Mouse (Mus musculus) cerebellum, postnatal 25 days (tissue): ENCODE data around the gene Cd72.

Experiments used
- DNase-seq, 2 experiments: peaks; one replicate each; pipeline ENCODE4 v3.0.0; 2021; ENCODE audit warnings: mixed read lengths in 2 of 2

The Cd72 gene

DNA sequence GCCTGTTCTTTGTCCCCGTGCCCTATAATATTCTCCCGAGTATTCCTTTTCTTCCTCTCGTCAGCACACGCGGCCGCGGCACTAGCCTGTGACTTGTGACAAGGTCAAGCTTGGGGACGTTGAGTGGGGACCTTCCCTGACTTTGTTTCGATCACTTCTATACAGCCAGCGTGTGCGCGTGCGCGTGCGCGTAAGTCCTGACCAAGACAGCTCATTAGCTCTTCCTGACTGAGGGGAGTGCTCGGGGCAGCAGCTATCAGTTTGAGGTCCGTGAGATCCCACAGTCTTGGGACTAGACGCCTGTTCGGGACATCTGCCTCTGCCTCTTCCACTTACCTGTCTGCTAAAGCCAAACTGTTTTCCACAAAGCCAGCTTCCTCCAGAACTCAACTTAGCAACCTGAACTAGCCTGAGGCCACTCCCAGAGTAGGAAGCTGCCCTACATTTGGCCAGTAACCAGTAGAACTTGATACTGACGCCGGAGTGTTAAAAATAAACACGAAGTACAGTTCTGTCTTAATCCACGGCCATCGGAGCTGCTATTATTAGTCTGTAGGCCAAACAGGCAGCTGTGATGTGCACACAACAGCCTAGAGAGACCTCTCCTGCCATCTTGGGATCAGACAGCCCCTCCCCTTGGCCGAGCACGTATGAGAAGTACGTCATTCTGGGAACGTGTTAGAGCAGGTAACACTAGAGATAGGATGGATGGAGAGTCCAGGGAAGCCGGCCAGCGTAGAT lies 54.9 kb downstream of the Cd72 start:
- DNase-seq = no peak

DNA sequence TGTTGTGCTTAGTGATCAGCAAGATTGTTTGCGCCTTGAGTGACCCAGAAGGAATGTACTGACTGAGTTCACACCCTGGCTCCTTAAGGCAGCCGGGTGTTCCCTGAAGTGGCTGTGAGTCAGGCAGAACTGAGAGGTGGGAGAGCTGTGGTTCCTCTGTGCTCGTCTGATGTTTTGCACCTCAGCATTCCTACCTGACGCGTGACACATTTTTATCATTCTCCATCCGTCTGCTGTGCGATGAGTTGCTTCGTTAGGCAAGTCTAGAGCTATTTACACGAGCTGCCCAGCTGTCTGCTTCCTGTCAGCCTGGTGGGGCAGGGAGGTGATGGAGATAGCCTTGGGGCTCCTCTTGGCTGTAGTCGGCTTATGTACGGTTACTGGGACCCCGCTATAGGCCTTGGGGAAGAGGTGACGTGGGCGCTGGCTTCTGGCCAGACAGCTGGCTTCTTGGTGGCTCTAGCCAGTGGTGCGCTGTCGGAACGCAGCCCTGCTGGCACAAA lies 55.5 kb downstream of the Cd72 start:
- peak; percentile 35 to 54 for DNase-seq

DNA sequence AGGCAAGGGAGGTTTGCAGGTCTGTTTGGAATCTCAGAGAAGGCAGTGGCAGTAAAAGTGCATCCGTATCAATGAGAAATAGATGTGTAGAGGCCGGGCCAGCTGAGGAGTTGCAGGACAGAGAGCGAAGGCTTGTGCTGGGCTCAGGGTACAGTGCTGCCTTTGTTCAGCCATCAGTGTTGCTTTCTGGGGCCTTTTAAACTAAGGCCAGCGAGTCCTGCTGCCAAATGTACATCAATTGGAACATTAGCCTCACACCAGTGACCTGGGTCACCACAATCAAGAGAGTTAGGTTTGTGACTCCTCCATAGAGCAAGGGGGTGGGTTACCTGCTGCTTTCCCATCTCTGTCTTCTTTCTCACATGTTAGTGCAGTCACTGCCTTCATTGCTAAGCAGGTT lies 56.4 kb downstream of the Cd72 start:
- DNase-seq = peak in 1 of 2 experiments; percentile 19
